Mouse (Mus musculus) lung, adult 2 months (tissue): ENCODE results near the gene Mcts2.

Experiments used
- CTCF ChIP-seq: fragments of 200-500 bp; IDR thresholded peaks from 2 replicates; pipeline ENCODE4 v1.5.1; 2011; ENCODE audit warnings: mild to moderate bottlenecking, low read length, control low read depth; ENCODE audit not compliant: insufficient read depth
- POLR2A ChIP-seq: fragments of 200-500 bp; IDR thresholded peaks from 2 replicates; pipeline ENCODE4 v1.6.1; 2011; ENCODE audit warnings: low read depth, mild to moderate bottlenecking, control low read depth, low read length, borderline replicate concordance; ENCODE audit errors: extremely low read depth

DNA sequence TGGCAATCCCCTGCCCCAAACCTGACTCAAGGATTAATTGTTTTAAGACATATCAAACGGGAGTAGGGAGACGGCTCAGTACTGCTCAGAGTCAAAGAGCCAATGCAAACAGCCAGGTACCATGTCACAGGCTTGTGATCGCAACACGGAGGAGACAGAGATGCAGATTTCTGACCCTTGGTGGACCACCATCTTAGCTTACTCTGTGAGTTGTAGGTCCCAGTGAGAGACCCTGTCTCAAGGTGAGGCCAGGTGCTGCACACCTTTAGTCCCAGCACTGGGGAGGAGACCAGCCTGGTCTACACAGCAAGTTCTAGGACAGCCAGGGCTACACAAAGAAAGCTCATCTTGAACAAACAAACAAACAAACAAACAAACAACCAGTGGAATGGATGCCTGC is 49.5 kb upstream of the Mcts2 start:
- TF ChIP-seq CTCF (no peak), POLR2A (no peak)
